Mouse (Mus musculus) forebrain, embryonic 15.5 days (tissue): Measurements from ENCODE around the gene Bglap3. TPM values are rescaled to one million over a fixed set of nuclear protein-coding genes. Genes with fewer than 3 reads are reported as not detected.
"Not testable (repeated sequence)": the region's sequence is repeated elsewhere in the genome, so short reads cannot be mapped to it uniquely, and the experiment has no call there.

Source experiments
- ATAC-seq: fragments of 200-750 bp; cut with Nextera tagmentation; replicated peaks from 2 replicates; pipeline ENCODE4 v1.8.0; 2017; ENCODE audit warnings: mild to moderate bottlenecking, moderate TSS enrichment, moderate library complexity
- H3K27ac ChIP-seq: fragments of 300-500 bp; sonication (generic); replicated peaks from 2 replicates; pipeline ENCODE4 v1.5.1; 2015; ENCODE audit warnings: mild to moderate bottlenecking, inconsistent platforms
- H3K27me3 ChIP-seq: fragments of 300-500 bp; sonication (generic); 2 replicates; pipeline ENCODE4 v1.6.1; 2015; ENCODE audit warnings: inconsistent platforms
- H3K36me3 ChIP-seq: fragments of 300-500 bp; sonication (generic); 2 replicates; pipeline ENCODE4 v1.6.1; 2015; ENCODE audit warnings: mild to moderate bottlenecking, inconsistent platforms
- H3K4me1 ChIP-seq: fragments of 300-500 bp; sonication (generic); 2 replicates; pipeline ENCODE4 v1.6.1; 2015; ENCODE audit warnings: inconsistent platforms
- H3K4me2 ChIP-seq: fragments of 300-500 bp; sonication (generic); replicated peaks from 2 replicates; pipeline ENCODE4 v1.6.1; 2015; ENCODE audit warnings: mild to moderate bottlenecking, inconsistent platforms
- H3K4me3 ChIP-seq: fragments of 300-500 bp; sonication (generic); 2 replicates; pipeline ENCODE4 v1.5.1; 2015; ENCODE audit warnings: mild to moderate bottlenecking, inconsistent platforms
- H3K9ac ChIP-seq: fragments of 300-500 bp; sonication (generic); replicated peaks from 2 replicates; pipeline ENCODE4 v1.6.1; 2015; ENCODE audit warnings: mild to moderate bottlenecking, inconsistent platforms
- H3K9me3 ChIP-seq: fragments of 300-500 bp; sonication (generic); 2 replicates; pipeline ENCODE4 v1.6.1; 2016; ENCODE audit warnings: inconsistent platforms
- WGBS: fragments of 180-500 bp; shearing (Covaris S2); methylation state at CpG from one replicate; pipeline ENCODE4 v1.1.7; 2015; ENCODE audit warnings: mixed read lengths; 5-methylcytosine and 5-hydroxymethylcytosine counted together
- polyA plus RNA-seq: library from polyadenylated mRNA; unstranded; fragments of >200 nt; fragmentation: Nextera tagmentation; extraction: Ambion mirVana; gene quantifications from 2 replicates; pipeline ENCODE4 v1.2.1, GENCODE M21; 2015

The Bglap3 gene
- polyA plus RNA-seq, 1 experiment from 2014 or later: not detected

- not testable (repeated sequence) for H3K27ac ChIP-seq, H3K4me2 ChIP-seq, H3K9ac ChIP-seq, H3K4me3 ChIP-seq, ATAC-seq, H3K9me3 ChIP-seq, H3K36me3 ChIP-seq, H3K27me3 ChIP-seq, H3K4me1 ChIP-seq
- WGBS: 95% methylated on average over 7 of the region's 7 CpGs
These were observed 4.0 kb downstream of the Bglap3 start for GRCm38 (mm10) chr3:88368511-88368910.

GRCm38 (mm10) chr3:88367517-88367916 lies 5.0 kb downstream of the Bglap3 start:
- not testable (repeated sequence) for H3K27me3 ChIP-seq, H3K9me3 ChIP-seq, H3K4me1 ChIP-seq, H3K9ac ChIP-seq, H3K27ac ChIP-seq, H3K36me3 ChIP-seq, H3K4me3 ChIP-seq, H3K4me2 ChIP-seq
- 0 out of 2 replicates have a peak, but pooled peaks have one; percentile 24 for ATAC-seq
- WGBS: 45% methylated on average over 3 of the region's 7 CpGs

- WGBS: 2% methylated on average over 22 of the region's 22 CpGs
- ATAC-seq: peak; percentile 89
- H3K27ac ChIP-seq: peak overlapping the region; percentile 80
- peak overlapping the region; percentile 43; the same call in 1 of the 2 replicates for H3K9ac ChIP-seq
- H3K27me3 ChIP-seq, H3K9me3 ChIP-seq, H3K36me3 ChIP-seq, H3K4me1 ChIP-seq: not testable (repeated sequence)
- H3K4me3 ChIP-seq: peak overlapping the region; percentile 35
- H3K4me2 ChIP-seq: peak overlapping the region; percentile 35
These were observed 5.6 kb downstream of the Bglap3 start for GRCm38 (mm10) chr3:88366830-88367428.

DNA sequence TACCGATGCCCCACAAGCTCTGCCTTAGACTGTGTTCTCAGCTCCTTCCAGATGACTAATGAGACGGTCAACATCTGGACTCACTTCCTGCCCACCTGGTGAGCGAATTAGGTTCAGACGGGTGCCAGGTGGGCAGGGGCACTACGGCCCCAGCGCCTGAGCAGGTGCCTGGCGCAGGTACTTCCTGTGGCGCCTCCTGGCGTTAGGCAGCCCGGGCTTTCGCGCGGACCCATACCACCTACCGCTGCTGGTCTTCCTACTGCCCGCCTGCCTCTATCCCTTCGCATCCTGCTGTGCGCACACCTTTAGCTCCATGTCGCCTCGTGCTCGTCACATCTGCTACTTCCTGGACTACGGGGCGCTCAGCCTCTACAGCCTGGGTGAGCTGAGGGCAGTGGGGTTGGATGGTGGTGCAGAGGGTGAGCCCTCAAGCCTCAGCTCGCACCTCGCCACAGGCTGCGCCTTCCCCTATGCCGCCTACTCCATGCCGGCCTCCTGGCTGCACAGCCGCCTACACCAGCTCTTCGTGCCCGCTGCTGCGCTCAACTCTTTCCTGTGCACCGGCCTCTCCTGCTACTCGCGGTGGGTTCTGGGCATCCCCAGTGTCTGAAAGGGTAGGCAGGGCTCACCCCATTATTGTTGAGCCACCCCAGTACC lies 6.7 kb downstream of the Bglap3 start:
- WGBS: 43% methylated on average over 34 of the region's 34 CpGs

DNA sequence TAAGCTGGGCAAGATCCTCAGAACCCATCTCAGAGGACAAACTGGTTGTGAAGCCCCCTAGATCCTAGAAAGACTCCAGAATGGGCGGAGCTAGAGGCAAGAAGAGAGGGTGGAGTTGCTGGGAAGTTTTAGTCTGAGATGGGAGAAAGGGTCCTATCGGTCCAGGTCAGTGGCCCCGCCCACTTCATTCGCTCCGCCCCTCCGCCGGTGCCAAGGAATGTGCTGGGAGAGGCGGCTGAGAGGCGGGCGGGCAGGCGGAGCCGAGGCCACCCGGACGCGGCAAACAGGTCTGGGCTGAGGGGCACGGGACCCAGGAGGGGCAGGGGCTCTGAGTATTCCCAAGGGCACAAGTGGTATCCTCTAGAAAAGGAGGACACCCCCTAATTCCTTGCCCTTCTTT lies 8.2 kb downstream of the Bglap3 start, which contains the start of gene Paqr6:
Gene Paqr6 (plus strand): TSS at position 248 of the 400 bp plus-strand sequence.
- Histone ChIP-seq H3K4me1 (no peaks in the 10 kb centered on the region), H3K9ac (no peak within 1 kb of the TSS), H3K4me2 (0 out of 2 replicates have a peak within 1 kb of the TSS, but pooled peaks have one; percentile 12), H3K4me3 (no peak within 1 kb of the TSS), H3K36me3 (peaks cover 30% of the 10 kb centered on the region), H3K27me3 (peaks cover 9% of the 10 kb centered on the region; the same call in 1 of the 2 replicates), H3K9me3 (no peaks in the 10 kb centered on the region), H3K27ac (no peak within 1 kb of the TSS)
- ATAC-seq: no peak
- 2% methylated on average over 16 of the region's 16 CpGs for WGBS

More for the DNA sequence above, 6.7 kb downstream of the Bglap3 start:
- Histone ChIP-seq H3K27me3 (peaks cover 9% of the 10 kb centered on the region; the same call in 1 of the 2 replicates), H3K27ac (no peak overlapping the region), H3K4me3 (no peak overlapping the region), H3K36me3 (peaks cover 15% of the 10 kb centered on the region), H3K4me2 (peak overlapping the region; percentile 35; the same call in 1 of the 2 replicates), H3K4me1 (no peaks in the 10 kb centered on the region), H3K9ac (no peak overlapping the region), H3K9me3 (no peaks in the 10 kb centered on the region)
- ATAC-seq: no peak

DNA sequence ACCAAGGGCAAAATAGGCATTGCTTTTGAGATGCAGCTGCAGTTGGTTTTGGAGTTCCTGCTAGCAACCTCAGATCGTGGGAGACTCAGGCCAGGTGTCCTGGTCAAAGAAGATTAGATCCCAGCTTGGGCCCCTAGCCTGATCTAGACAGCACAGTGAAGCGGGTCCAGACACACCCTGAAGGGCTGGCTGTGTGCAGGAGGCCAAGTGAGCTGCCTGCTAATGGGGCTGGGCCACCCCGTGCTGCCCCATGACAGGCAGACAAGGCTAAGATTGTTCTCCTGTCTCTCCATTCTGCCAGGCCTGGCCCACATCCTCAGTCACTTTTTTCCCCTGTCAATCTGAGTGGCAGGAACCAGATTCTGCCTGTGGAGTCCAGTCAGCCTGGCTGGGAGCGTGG lies 8.8 kb downstream of the Bglap3 start:
- no peak for ATAC-seq
- no peak overlapping the region for H3K4me3 ChIP-seq
- H3K27ac ChIP-seq: no peak overlapping the region
- peaks cover 36% of the 10 kb centered on the region for H3K36me3 ChIP-seq
- H3K27me3 ChIP-seq: peaks cover 9% of the 10 kb centered on the region; the same call in 1 of the 2 replicates
- H3K9me3 ChIP-seq: no peaks in the 10 kb centered on the region
- WGBS: 50% methylated on average over 4 of the region's 4 CpGs
- no peak overlapping the region for H3K4me2 ChIP-seq
- H3K9ac ChIP-seq: no peak overlapping the region
- H3K4me1 ChIP-seq: no peaks in the 10 kb centered on the region

- Histone ChIP-seq H3K4me3 (no peak overlapping the region), H3K36me3 (peaks cover 53% of the 10 kb centered on the region), H3K9ac (no peak overlapping the region), H3K27ac (no peak overlapping the region), H3K4me1 (no peaks in the 10 kb centered on the region), H3K27me3 (peaks cover 9% of the 10 kb centered on the region; the same call in 1 of the 2 replicates), H3K4me2 (no peak overlapping the region), H3K9me3 (no peaks in the 10 kb centered on the region)
- no peak for ATAC-seq
- 93% methylated on average over 2 of the region's 2 CpGs for WGBS
These were observed 10.8 kb downstream of the Bglap3 start for GRCm38 (mm10) chr3:88361612-88362313.

DNA sequence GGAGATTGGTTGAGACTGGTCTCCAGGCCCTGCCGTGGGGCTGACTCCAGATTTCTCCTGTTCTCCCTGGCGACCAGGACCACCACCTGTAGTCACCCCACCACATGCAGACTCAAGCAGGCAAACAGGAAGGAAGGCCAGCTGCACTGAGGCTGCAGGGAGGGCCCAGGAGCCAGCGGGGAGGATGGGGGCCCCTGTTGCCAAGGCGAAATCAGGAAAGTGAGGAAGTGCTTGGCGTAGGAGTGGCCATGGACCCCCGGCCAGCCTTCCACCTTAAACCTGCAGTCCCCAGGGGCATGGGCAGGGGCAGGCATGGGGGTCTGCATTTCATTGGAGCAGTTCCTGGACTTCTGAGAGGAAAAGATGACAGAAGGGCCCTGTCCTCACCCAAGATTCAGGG lies 11.4 kb downstream of the Bglap3 start:
- H3K9ac ChIP-seq: no peak overlapping the region
- H3K27me3 ChIP-seq: peaks cover 8% of the 10 kb centered on the region; the same call in 1 of the 2 replicates
- no peak for ATAC-seq
- H3K4me1 ChIP-seq: no peaks in the 10 kb centered on the region
- H3K27ac ChIP-seq: no peak overlapping the region
- 80% methylated on average over 6 of the region's 6 CpGs for WGBS
- H3K4me2 ChIP-seq: no peak overlapping the region
- H3K4me3 ChIP-seq: no peak overlapping the region
- H3K9me3 ChIP-seq: no peaks in the 10 kb centered on the region
- peaks cover 59% of the 10 kb centered on the region for H3K36me3 ChIP-seq

DNA sequence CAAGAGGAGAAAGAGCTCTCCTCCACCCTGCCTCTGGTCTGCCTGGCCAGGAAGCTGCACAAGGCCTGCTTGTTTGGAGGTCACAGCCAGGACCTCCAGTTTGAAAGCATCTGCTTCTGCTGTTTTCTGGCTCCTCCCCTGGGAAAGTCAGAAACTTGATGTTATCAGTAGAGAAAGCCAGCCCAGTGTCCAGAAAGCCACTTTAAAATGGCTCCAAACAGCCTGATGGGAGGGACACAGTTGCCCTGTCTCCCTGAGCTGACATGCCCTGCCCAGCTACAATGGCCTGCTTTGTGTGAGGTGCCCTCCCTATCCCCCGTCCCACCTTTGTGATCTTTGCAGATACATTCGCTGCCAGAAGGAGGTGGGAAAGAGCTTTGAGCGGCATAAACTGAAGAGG lies 12.6 kb downstream of the Bglap3 start:
- ATAC-seq: no peak
- Histone ChIP-seq H3K9ac (no peak overlapping the region), H3K4me2 (no peak overlapping the region)

GRCm38 (mm10) chr3:88359584-88359983 lies 13.0 kb downstream of the Bglap3 start:
- WGBS: 76% methylated on average over 5 of the region's 5 CpGs
- no peaks in the 10 kb centered on the region for H3K4me1 ChIP-seq
- no peak overlapping the region for H3K9ac ChIP-seq
- no peak overlapping the region for H3K27ac ChIP-seq
- H3K27me3 ChIP-seq: no peaks in the 10 kb centered on the region
- H3K36me3 ChIP-seq: peaks cover 74% of the 10 kb centered on the region
- no peak for ATAC-seq
- H3K9me3 ChIP-seq: no peaks in the 10 kb centered on the region
- no peak overlapping the region for H3K4me3 ChIP-seq
- H3K4me2 ChIP-seq: no peak overlapping the region

More for the DNA sequence above, 12.6 kb downstream of the Bglap3 start:
- Histone ChIP-seq H3K4me3 (no peak overlapping the region), H3K27ac (no peak overlapping the region), H3K36me3 (peaks cover 70% of the 10 kb centered on the region), H3K4me1 (no peaks in the 10 kb centered on the region), H3K27me3 (0 out of 2 replicates have a peak, but pooled peaks cover 3% of the 10 kb centered on the region), H3K9me3 (no peaks in the 10 kb centered on the region)
- WGBS: 66% methylated on average over 3 of the region's 3 CpGs

- no peak for ATAC-seq
- no peaks in the 10 kb centered on the region for H3K9me3 ChIP-seq
- H3K27ac ChIP-seq: no peak overlapping the region
- H3K36me3 ChIP-seq: peaks cover 95% of the 10 kb centered on the region
- no peak overlapping the region for H3K4me2 ChIP-seq
- no peak overlapping the region for H3K4me3 ChIP-seq
- WGBS: 95% methylated on average over 8 of the region's 8 CpGs
- H3K27me3 ChIP-seq: no peaks in the 10 kb centered on the region
- no peak overlapping the region for H3K9ac ChIP-seq
- no peaks in the 10 kb centered on the region for H3K4me1 ChIP-seq
These were observed 18.0 kb downstream of the Bglap3 start for GRCm38 (mm10) chr3:88354396-88355165.
